Comparison of ENCODE assay signal across 8 mouse cellular contexts in the genomic region with DNA sequence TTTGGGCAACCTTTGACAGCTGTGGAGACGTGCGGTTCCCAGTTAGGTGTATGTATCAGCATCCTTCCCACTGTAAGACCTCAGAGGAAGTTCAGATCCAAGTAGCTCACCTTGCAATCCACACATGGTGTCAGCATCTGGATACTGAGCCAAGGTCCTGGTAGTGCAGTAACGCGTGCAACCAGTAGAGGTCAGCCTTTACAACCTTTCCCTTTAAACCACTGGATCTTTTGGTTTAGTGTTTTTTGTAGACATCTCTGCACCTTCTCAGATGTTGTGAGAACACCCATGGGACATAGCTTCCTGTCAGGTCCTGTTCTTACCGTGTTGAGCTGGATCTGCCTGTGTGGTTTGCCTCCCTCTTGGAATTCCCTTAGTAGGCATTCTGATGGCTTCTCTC. TPM values are rescaled to one million over a fixed set of nuclear protein-coding genes. Genes with fewer than 3 reads are reported as not detected.
DNase-seq lines count a peak whose midpoint lies in the region; ATAC-seq and TF ChIP-seq lines count a peak whose summit lies in the region.

No protein-coding gene starts in this region.

- no peak overlapping the region for H3K4me2 ChIP-seq in kidney, embryonic 15.5 days
- no peak overlapping the region for H3K4me2 ChIP-seq in limb, embryonic 14.5 days (replicated peaks; ENCODE audit: low read depth, low read length, severe bottlenecking)

- no peak for ATAC-seq in kidney, embryonic 15.5 days (replicated peaks; ENCODE audit: low FRiP score)
- no peak; the same call in 1 of the 2 replicates for ATAC-seq in limb, embryonic 14.5 days (ENCODE audit: low FRiP score, low read depth)

- DNase-seq in kidney, adult 18-20 months, result peak; percentile 76
- DNase-seq in adrenal gland, adult 18-20 months (ENCODE audit: low spot score in 2 of 2), result peak; percentile 43 to 53
- peak; percentile 51 for DNase-seq in embryo, embryonic 9.5 days (ENCODE audit: extremely low spot score)
- DNase-seq in induced T-regulatory cell, adult 2 months (ENCODE audit: low read depth), result peak; percentile 89
- DNase-seq in limb, embryonic 14.5 days (ENCODE audit: low spot score), result peak; percentile 78
- DNase-seq in ovary, postnatal 14 days (ENCODE audit: low spot score), result peak; percentile 49
- DNase-seq in thymus, postnatal 10 days (ENCODE audit: low spot score in 2 of 2), result peak; percentile 20 to 43

- no peak overlapping the region for H3K9ac ChIP-seq in kidney, embryonic 15.5 days
- H3K9ac ChIP-seq in limb, embryonic 14.5 days (ENCODE audit: low read depth, low read length, severe bottlenecking), result no peak overlapping the region

- no peak overlapping the region for H3K27ac ChIP-seq in kidney, embryonic 15.5 days
- H3K27ac ChIP-seq in limb, embryonic 14.5 days (replicated peaks; ENCODE audit: low read depth, low read length), result no peak overlapping the region

- H3K4me3 ChIP-seq in kidney, embryonic 15.5 days (replicated peaks), result no peak overlapping the region
- no peak overlapping the region for H3K4me3 ChIP-seq in limb, embryonic 14.5 days (replicated peaks; ENCODE audit: low read length)

- H3K27me3 ChIP-seq in kidney, embryonic 15.5 days, result no peaks in the 10 kb centered on the region
- no peaks in the 10 kb centered on the region for H3K27me3 ChIP-seq in limb, embryonic 14.5 days (ENCODE audit: control insufficient read depth, insufficient read depth, low read length)

- WGBS in kidney, embryonic 15.5 days, result 47% methylated on average over 5 of the region's 5 CpGs
- WGBS in limb, embryonic 14.5 days, result 36% methylated on average over 5 of the region's 5 CpGs

- peaks cover 11% of the 10 kb centered on the region for H3K4me1 ChIP-seq in kidney, embryonic 15.5 days
- peaks cover 3% of the 10 kb centered on the region for H3K4me1 ChIP-seq in limb, embryonic 14.5 days (ENCODE audit: control insufficient read depth, insufficient read depth, low read length)

- H3K36me3 ChIP-seq in kidney, embryonic 15.5 days, result peaks cover 68% of the 10 kb centered on the region
- H3K36me3 ChIP-seq in limb, embryonic 14.5 days (ENCODE audit: control insufficient read depth, insufficient read depth, low read length), result peaks cover 51% of the 10 kb centered on the region

- no peaks in the 10 kb centered on the region for H3K9me3 ChIP-seq in kidney, embryonic 15.5 days (replicated peaks)
- no peaks in the 10 kb centered on the region for H3K9me3 ChIP-seq in limb, embryonic 14.5 days (ENCODE audit: control insufficient read depth, low read length)

- no peak for TF ChIP-seq POLR2A in limb, embryonic 14.5 days (IDR thresholded peaks at IDR 0.05; ENCODE audit: borderline replicate concordance, extremely low read depth, insufficient read depth, insufficient read length)

RNA-seq across cellular contexts. Expression of a gene that starts 5.1 kb away (rescaled TPM):
- 50.0 and 52.8 TPM in 2 replicates for polyA plus RNA-seq in kidney, embryonic 15.5 days (2015; fragmentation: Nextera tagmentation; extraction: Ambion mirVana)
- total RNA-seq in adrenal gland, adult 18-20 months (2021), result 10 to 100 TPM; 34.5 to 38.6 TPM
- 20.1 and 29.6 TPM in 2 replicates for polyA plus RNA-seq in limb, embryonic 14.5 days (2012; rRNA removed)
- polyA plus RNA-seq in limb, embryonic 14.5 days (2014; fragmentation: Nextera tagmentation; extraction: Ambion mirVana), result 41.3 and 43.7 TPM in 2 replicates

RNA-seq across cellular contexts. Expression of a gene that starts 24.8 kb away (rescaled TPM):
- 1.9 and 2.5 TPM in 2 replicates for polyA plus RNA-seq in kidney, embryonic 15.5 days (2015; fragmentation: Nextera tagmentation; extraction: Ambion mirVana)
- total RNA-seq in adrenal gland, adult 18-20 months (2021), result 1 to 10 TPM; 2.2 to 6.1 TPM
- 3.3 and 6.3 TPM in 2 replicates for polyA plus RNA-seq in limb, embryonic 14.5 days (2012; rRNA removed)
- polyA plus RNA-seq in limb, embryonic 14.5 days (2014; fragmentation: Nextera tagmentation; extraction: Ambion mirVana), result 2.7 and 5.1 TPM in 2 replicates

Comparison
In these comparisons a context has a peak if more than half of its experiments do, and no peak if none do; other contexts are left out.
1. DNase-seq: peak in every context shown above with its lines; median percentile 89 in induced T-regulatory cell, adult 2 months; 78 in limb, embryonic 14.5 days; 76 in kidney, adult 18-20 months; 51 in embryo, embryonic 9.5 days; 49 in ovary, postnatal 14 days; 48 in adrenal gland, adult 18-20 months; 32 in thymus, postnatal 10 days.